Mouse (Mus musculus): ENCODE data around the gene Apob.

DNA sequence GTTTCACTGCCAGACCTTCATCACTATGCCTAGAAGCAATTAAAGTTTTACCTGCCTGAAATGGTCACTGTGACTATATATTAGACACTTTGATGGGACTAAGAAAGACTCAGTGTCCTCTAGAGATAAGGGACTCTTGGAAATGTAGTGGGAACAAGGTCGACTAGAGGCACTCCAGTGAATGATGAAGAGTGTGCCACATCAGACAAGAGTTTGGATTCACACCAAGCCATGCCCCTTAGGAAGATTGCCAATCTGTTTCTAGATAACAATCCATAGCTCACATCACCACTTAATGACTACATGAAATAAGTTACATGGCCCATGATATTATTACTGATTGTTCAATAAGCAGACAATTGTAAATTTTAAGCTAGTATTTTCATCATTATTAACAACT is 14.1 kb downstream of the Apob start:
- TF ChIP-seq USF1 (IDR thresholded peaks at IDR 0.05; ENCODE audit: low read depth) (no peak), POLR2A (IDR thresholded peaks at IDR 0.05; ENCODE audit: insufficient read length, low read depth) (no peak), MYOD1 (IDR thresholded peaks at IDR 0.05; ENCODE audit: control insufficient read depth in 1 of 3, insufficient read length in 2 of 3, low read depth in 2 of 3) (no peak)

All from myocyte (in vitro differentiated cells).